Mouse (Mus musculus) lung, postnatal 10 days (tissue): ENCODE data around the gene Gm10073.

ENCODE experiments used
- DNase-seq: peaks from one replicate; pipeline ENCODE4 v3.0.0; 2021

Gene Gm10073

GRCm38 (mm10) chr8:106548366-106548936 lies 24.8 kb downstream of the Gm10073 start:
- no peak for DNase-seq

- no peak for DNase-seq
Measured at GRCm38 (mm10) chr8:106546746-106547145, 26.5 kb downstream of the Gm10073 start.

GRCm38 (mm10) chr8:106545149-106545548 lies 28.1 kb downstream of the Gm10073 start:
- DNase-seq = no peak

- no peak for DNase-seq
Measured at GRCm38 (mm10) chr8:106543043-106543442, 30.2 kb downstream of the Gm10073 start.

- no peak for DNase-seq
Measured at GRCm38 (mm10) chr8:106541002-106541401, 32.3 kb downstream of the Gm10073 start.

- no peak for DNase-seq
Measured at GRCm38 (mm10) chr8:106539193-106539592, 34.1 kb downstream of the Gm10073 start.

- DNase-seq = no peak
Measured at GRCm38 (mm10) chr8:106535448-106535847, 37.8 kb downstream of the Gm10073 start.

- peak; percentile 79 for DNase-seq
Measured at GRCm38 (mm10) chr8:106534449-106534848, 38.8 kb downstream of the Gm10073 start.

- DNase-seq = no peak
Measured at GRCm38 (mm10) chr8:106533709-106534108, 39.6 kb downstream of the Gm10073 start.

GRCm38 (mm10) chr8:106530566-106530965 lies 42.7 kb downstream of the Gm10073 start:
- DNase-seq = peak; percentile 17

- no peak for DNase-seq
Measured at GRCm38 (mm10) chr8:106529885-106530482, 43.3 kb downstream of the Gm10073 start.

GRCm38 (mm10) chr8:106528596-106529249 lies 44.5 kb downstream of the Gm10073 start:
- DNase-seq = no peak

GRCm38 (mm10) chr8:106527241-106528036 lies 45.8 kb downstream of the Gm10073 start:
- DNase-seq = no peak

- DNase-seq = no peak
Measured at GRCm38 (mm10) chr8:106526725-106527124, 46.5 kb downstream of the Gm10073 start.
